Mouse (Mus musculus) thymus, adult 2 months (tissue): ENCODE results near the gene Ccdc187.

ENCODE experiments used
- CTCF ChIP-seq: fragments of 200-500 bp; IDR thresholded peaks from 2 replicates; pipeline ENCODE4 v1.5.1; 2012; ENCODE audit warnings: mild to moderate bottlenecking, control low read depth, low read length, moderate library complexity, borderline replicate concordance; ENCODE audit not compliant: control insufficient read depth, poor library complexity, insufficient read depth; ENCODE audit errors: extremely low read depth
- POLR2A ChIP-seq: fragments of 200-500 bp; IDR thresholded peaks from 2 replicates; pipeline ENCODE4 v1.6.1; 2012; ENCODE audit warnings: mild to moderate bottlenecking, low read length, control low read depth, moderate library complexity; ENCODE audit not compliant: control insufficient read depth, poor library complexity, insufficient read depth; ENCODE audit errors: extremely low read depth

DNA sequence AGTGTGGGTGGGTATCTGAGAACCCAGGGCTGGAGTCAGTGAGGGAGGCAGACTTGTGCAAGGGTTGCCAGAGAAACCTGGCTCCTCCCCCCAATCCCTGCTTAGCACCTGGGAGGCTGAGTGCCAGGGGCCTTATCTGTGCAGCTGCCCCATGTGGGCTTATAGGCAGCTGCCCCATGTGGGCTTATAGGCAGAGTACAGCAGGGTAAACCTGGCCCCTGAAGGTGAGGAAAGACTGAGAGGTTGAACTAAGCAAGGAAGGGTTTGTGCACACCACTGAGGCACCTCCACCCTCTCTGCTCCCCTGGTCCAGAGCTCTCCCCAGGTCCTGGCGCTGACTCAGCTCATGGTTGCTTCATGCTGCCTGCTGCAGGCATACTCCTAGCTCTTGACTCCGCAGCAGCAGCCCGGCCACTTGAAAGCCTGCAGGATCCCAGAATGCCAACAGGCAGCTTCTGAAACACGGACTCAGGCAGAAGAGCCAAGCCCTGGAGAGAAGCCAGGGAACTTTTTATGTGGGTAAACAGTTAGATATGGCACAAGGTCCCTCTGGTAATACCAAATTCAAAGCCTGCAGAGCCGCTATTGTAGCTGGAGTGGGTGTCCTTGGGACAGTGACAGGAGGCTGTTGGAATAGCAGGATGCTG lies 5.9 kb upstream of the Ccdc187 start:
- TF ChIP-seq CTCF = no peak
- no peak for TF ChIP-seq POLR2A
